Mouse (Mus musculus) kidney, adult 2 months (tissue): ENCODE results near the gene Rab8a.

Source experiments
- CTCF ChIP-seq: fragments of 200-500 bp; conservative IDR thresholded peaks from 2 replicates; pipeline ENCODE4 v1.5.1; 2011; ENCODE audit warnings: low read depth, mild to moderate bottlenecking, control low read depth, low read length, moderate library complexity, mixed read lengths; ENCODE audit not compliant: insufficient read depth, insufficient read length
- POLR2A ChIP-seq: fragments of 200-500 bp; IDR thresholded peaks from one replicate; pipeline ENCODE4 v1.6.1; 2011; ENCODE audit warnings: low read depth, low read length, control low read depth

DNA sequence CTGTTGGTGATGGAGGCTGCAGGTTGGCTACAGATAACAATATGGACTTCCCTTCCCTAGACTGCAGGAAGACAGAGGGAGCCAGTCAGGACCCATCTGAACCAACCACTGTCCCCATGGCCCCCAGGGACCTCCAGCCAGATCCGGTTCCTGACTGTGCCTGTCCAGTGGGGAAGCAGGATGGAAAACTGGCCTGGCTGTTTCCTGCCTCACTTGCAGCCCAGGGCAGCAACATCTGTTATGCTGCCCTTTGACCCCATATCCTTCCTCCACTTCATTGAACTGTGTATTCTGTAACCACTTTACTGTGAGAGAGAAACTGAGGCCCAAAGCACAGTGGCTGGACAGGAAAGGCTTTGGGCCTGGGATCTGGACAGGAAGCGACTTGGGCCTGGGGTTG, 29.7 kb upstream of the Rab8a start:
- TF ChIP-seq POLR2A: no peak
- no peak for TF ChIP-seq CTCF
